Mouse (Mus musculus): ENCODE data around the gene Ugt2a3. TPM values are rescaled to one million over a fixed set of nuclear protein-coding genes. Genes with fewer than 3 reads are reported as not detected.
"Not testable (repeated sequence)": the region's sequence is repeated elsewhere in the genome, so short reads cannot be mapped to it uniquely, and the experiment has no call there.

The Ugt2a3 gene
- total RNA-seq (2021) = not detected
- long read RNA-seq, experiment 1 = 0 reads
- long read RNA-seq, experiment 2 = 0 reads

DNA sequence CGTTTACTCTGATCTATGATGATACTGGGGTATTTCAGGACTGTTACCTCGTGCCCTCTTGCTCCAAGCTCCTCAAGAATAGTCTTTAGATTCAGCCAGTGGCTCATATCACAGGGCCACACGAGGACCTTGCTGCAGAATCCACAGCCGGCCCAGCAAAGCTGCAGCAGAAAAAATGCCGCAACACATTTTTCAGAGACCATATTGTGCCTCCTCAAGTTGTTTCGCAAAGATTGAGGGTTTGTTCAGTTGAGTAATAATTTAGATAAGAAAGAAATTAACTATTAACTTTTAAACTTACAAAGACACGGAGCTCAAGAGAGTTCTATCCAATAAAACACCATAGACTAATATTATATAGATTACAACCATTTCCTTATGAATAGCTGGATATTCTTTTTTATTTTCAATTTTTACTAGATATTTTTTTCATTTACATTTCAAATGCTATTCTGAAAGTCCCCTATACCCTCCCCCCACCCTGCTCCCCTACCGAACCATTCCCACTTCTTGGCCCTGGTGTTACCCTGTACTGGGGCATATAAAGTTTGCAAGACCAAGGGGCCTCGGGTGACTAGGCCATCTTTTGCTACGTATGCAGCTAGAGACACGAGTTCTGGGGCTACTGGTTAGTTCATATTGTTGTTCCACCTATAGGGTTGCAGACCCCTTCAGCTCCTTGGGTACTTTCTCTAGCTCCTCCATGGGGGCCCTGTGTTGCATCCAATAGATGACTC, at the start of gene Ugt2a3:
Gene Ugt2a3, minus strand, starts transcription at position 235 of the 737 bp plus-strand sequence.
- no peak for DNase-seq

DNA sequence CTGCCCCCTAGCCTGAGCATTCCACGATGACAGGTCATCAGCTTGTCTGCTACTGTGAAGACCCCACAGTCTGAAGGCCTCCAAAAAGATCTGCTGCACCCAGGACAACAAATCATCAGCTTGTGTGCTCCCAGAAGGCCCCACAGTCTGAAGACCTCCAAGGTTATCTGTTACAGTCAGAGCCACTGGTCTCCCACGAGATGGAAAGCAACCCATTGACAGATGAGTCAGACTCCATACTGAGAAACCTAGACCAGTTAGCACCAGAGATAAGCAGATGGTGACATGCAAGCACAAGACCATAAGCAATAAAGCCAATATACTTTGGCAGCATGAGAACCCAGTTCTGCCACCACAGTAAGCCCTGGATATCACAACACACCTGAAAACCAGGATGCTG, 43.2 kb upstream of the Ugt2a3 start:
- DNase-seq = no peak

DNA sequence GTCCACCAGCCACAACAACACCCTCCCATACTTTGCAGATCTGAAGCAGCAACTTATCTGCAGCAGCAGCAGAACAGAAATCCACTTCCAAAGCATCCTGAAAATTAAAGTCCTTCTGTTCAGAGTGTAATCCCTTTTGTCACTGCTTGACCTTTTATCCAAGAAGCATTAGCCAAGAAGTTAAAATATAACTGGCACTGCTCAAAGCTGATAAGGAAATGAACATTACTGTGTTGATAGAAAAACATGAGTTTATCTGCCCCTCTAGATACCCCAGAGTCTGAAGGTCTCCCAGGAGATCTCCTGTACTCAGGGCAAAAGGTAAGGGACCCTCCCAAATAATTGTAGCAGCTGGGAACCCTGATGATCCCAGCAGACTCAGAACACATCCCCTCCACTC, 42.8 kb upstream of the Ugt2a3 start:
- no peak for DNase-seq

DNA sequence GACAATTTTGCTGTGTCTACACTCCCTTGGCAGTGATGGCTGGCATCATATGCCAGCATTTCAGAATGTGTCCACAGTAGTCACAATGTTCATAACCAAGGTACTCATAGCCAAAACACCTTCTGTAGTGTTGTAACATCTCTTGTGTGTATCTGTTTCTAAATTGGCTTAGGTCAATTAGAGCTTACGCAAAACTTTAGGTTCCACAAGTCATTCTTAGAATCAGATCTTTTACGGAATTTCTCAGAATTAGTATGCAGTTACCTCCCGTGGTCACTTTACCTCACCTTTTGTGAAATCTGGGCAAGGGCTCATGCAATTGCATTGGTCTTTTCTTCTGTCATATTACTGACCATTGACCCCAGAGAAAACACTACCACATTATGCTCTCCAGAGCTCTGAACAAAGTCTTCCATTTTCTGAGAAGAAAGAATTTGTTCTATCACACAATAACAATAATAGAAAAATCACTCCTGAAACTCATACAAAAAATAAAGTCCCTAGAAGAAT, 38.9 kb upstream of the Ugt2a3 start:
- no peak for DNase-seq

DNA sequence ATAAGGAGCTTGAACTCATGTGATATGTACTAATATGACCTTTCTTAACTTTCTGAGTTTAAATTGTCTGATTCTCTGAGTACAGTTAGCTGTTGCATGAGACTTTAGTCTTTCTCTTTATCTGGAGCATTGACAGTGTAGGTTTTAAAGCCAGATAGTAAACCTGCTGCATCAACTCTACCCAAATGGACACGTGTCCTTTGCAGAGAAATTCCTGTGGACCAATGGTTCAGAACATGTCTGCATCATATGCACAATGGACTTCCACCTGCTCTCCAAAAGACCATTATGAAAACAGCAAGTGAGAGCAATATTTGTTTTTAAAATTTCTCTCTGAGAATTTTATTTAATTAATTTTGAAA, 36.5 kb upstream of the Ugt2a3 start:
- DNase-seq = no peak

DNA sequence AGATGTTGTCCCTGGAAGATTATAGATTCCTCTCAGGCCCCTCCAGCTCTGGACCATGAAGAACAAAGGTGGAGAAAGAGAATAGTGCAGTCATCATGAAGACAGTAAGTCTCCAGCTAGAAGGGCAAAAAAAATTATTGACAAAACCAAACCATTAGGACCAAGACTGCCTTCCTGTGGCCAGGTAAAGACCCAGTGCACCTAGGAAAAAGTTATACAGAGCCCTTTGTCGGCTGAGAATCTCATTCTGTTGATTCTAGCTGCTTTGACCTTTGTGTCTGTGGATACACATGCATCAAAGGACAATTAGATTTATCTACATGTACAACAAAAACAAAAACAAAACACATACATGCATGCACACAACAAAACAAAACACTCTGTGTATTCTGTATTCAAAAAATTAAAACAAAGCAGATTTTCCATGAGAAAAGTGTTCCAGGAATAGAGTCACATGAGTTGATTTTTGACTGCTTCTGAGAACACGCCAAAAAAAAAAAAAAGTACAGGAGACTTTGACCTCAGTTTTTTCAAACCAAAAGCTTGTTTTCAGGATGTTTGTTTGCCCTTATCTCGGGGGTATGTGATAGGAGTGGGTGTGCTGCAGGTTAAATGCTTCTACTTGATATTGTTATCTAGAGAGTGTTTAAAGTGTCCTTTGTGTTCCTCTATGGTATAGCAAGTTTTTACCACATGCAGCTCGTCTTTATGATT, 36.0 kb upstream of the Ugt2a3 start:
- DNase-seq = not testable (repeated sequence)

DNA sequence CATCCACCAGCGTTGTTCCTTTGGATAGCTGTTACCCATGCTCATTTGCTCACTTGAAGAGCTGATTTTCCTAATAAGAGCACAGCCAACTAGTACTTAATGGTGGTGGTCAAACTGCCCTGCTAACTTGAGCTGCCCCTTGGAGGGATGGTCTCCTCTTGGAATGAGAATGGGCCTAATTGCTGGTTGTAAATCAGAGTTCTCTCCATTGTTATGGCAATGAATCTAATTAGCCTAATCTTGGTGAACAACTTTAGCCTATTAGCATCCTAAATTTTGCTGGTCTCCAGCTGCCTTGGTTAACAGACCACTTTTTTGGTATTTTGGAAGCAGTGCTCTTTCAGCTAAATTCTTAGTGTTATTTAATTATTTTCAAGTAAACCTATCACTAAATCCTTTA, 13.4 kb upstream of the Ugt2a3 start:
- no peak for DNase-seq

DNA sequence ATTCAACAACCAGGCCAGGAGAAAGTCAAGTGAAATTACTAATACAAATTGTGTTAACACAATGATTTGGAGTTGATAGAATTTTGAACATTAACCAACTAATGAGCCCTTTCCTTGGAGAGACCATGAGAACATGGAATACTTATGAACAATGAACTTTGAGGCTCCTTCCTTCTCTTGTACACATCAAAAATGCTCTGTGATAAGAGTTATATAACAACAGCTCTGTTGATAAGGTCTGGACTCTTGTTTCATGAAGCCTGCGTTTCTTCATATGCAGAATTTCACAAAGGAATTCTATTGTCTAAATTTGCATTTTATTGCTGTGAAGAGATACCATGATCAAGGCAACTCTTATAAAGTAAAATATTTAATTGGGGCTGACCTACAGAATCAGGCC, 12.2 kb upstream of the Ugt2a3 start:
- DNase-seq = not testable (repeated sequence)

DNA sequence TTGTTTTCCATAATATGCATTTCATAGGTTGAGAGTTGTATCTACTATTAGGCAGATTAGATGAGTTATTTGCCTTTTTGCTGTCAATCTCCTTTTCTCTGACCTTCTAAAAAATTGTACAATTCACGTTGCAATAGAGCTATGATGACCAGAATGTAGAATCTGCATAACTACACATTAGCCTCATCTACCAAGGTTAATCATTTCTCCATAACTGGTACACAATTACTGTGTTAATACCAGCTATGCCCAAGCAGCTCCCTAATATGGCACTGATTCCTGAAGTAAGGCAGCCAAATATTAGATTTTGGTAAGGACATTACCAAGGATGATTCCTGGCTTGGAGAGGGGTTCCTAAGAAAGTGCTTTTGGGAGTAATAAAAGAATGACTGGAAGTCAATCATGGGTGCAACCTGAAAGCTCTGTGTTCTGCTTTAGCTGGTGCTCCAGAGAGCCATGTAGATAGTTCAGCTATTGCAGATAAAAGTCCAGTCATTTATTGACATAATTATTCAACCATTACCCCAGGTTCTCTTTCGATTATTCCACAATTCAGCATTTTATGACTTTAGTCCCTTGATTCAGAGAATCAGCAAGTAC, 10.6 kb upstream of the Ugt2a3 start:
- not testable (repeated sequence) for DNase-seq

DNA sequence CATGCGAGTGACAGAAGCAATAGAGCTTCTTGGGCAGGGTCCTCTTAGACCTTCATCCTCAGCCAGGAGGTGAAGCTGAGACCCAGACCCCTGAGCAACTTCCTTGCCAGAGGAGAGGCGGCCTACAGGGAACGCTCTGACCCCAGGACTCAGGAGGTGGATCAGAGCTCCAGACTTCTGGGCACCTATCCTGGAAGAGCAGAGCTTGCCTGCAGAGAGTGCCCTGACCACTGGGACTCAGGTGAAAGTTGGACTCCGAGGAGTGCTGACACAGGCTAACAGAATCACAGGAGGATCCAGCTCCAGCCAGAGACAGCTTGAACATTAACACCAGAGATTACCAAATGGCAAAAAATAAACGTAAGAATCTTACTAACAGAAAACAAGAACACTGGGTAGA, 3.5 kb upstream of the Ugt2a3 start:
- DNase-seq = no peak

DNA sequence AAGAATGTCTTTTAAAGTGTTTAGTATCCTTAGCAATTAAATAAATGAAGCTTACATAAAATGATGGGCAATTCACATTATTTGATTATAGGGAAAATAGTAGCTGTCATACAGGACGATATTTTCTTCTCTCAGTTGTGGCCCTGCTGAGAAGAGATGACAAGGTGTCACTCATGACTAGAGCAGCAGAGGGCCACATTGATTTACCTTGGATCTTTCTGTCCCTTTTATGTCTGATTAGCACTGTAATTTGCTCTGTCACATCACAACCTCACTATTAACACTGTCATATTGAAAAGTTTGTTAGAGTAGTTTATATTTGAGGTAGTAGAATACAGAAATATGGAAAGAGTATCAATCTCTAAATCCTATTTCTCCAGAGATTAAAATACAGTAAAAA, 1.8 kb downstream of the Ugt2a3 start:
- DNase-seq = no peak

DNA sequence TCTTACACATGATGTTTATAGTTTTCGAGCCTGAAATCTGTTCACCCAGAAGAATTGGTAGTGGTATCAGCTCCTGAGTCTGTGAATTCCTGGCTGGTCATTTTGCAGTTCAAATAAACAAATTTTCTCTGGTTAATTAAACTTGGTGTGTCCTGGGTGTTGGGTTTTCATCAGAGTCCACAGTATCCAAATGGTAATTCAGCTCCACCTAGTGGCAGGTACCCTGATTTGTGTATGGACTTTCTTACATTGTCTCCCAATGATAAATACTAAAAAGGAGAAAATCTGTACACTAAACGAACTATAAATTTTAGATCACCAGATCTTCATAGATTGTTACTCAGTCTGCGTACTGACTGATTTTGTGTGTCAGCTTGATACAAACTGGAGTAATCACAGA, 3.4 kb downstream of the Ugt2a3 start:
- peak in 1 of 2 experiments; percentile 5 for DNase-seq

DNA sequence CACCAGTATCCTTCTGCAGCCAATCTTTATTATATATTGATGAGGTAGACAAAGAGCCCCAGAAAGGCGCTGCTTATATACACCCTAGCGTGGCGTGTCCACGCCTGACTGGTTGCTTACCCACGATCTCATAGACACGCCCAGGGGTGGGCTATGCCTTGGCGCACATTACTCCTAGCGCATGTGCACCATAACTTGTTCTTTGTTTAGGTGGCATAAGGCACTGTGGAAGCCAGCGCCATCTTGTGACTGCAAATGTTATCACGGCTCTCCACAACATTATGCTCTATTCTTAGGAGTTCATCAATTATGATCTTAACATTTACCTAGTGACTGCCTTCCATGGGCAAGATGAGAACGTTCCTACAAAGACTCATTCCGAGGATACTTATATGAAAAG, 25.6 kb downstream of the Ugt2a3 start:
- DNase-seq = no peak

DNA sequence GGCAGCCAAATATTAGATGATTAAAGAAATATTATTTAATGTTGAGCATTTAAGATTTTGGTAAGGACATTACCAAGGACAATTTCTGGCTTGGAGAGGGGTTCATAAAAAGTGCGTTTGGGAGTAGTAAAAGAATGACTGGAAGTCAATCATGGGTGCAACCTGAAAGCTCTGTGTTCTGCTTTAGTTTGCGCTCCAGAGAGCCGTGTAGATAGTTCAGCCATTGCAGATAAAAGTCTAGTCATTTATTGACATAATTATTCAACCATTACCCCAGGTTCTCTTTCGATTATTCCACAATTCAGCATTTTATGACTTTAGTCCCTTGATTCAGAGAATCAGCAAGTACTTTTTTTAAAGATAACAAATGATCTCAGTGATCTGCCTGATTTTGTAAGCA, 50.8 kb downstream of the Ugt2a3 start:
- DNase-seq = not testable (repeated sequence)

DNA sequence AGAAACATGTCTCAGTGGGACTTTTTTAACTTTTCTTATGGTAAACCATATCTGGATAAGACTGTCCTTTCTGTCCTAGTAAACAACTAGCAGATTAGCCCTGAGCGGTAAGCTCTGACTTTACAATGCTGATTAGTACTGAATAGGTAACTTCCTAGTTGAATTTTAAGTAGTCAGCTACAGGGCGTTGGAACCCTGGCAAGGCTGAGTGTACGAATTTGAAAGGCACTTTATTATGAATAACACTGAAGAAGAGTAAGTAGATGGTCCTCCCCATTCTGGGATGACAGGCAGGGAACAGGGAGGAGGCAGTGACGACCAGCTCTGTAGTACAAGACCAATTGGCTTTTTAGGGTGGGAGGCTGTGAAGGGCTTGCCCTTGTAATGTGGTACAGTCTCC, 61.0 kb downstream of the Ugt2a3 start:
- DNase-seq = not testable (repeated sequence)

DNA sequence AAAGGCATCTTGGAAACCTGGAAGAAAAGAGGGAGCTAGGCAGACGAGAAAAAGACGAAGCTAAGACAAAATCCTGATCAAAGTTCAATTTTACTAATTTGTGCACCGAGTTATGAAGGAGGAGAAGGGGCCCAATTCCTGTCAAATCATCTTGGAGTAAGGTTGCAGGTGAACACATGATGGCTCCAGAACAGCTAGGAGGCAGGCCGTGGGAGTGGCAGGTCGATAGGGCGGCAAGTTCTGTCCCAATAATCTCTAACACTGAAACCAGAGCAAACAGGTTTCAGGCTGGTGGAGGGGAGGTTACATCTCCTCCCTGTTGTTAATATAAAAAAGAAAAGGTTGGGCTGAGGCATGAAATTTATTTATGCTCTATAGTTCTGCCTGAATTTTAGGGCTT, 61.4 kb downstream of the Ugt2a3 start:
- DNase-seq = no peak

Other genes with a start within 250 kb of the Ugt2a3 start
- not detected for gene Ugt2b36, start 244.6 kb downstream of the Ugt2a3 start, total RNA-seq (2021)
- gene Ugt2b5, start 196.9 kb downstream of the Ugt2a3 start, total RNA-seq (2021) = under 1 TPM in 1 of 2 experiments, not detected in 1; 0.17 TPM
- not detected for gene Ugt2b37, start 82.4 kb downstream of the Ugt2a3 start, total RNA-seq (2021)
- gene Ugt2b38, start 87.0 kb upstream of the Ugt2a3 start, total RNA-seq (2021) = not detected
- gene Ugt2a2, start 145.1 kb upstream of the Ugt2a3 start, total RNA-seq (2021) = not detected
- not detected for gene Gm43638, start 149.6 kb upstream of the Ugt2a3 start, total RNA-seq (2021)
- gene Ugt2a1, start 153.7 kb upstream of the Ugt2a3 start, total RNA-seq (2021) = not detected
- gene Sult1b1, start 201.0 kb upstream of the Ugt2a3 start, total RNA-seq (2021) = not detected
- not detected for gene Sult1d1, start 231.8 kb upstream of the Ugt2a3 start, total RNA-seq (2021)